Mouse (Mus musculus) inflammation-experienced regulatory T-cells, adult 6 months (primary cell): ENCODE data around the gene Cdc42ep4. TPM values are rescaled to one million over a fixed set of nuclear protein-coding genes. Genes with fewer than 3 reads are reported as not detected.

Source experiments
- ATAC-seq: one replicate; pipeline ENCODE4 v1.8.0; 2017
- polyA plus RNA-seq, 3 experiments: library from polyadenylated mRNA; unstranded; fragments of 100-300 nt; shearing (Covaris generic); gene quantifications; one replicate each; pipeline ENCODE4 v1.2.1; 2017

The Cdc42ep4 gene
- polyA plus RNA-seq, 3 experiments from 2014 or later = 1.2 to 2.9 (median 1.5) TPM

GRCm38 (mm10) chr11:113776851-113777511, 25.3 kb upstream of the Cdc42ep4 start:
- ATAC-seq = no peak

- no peak for ATAC-seq
These were observed 23.1 kb upstream of the Cdc42ep4 start for GRCm38 (mm10) chr11:113774773-113775172.

DNA sequence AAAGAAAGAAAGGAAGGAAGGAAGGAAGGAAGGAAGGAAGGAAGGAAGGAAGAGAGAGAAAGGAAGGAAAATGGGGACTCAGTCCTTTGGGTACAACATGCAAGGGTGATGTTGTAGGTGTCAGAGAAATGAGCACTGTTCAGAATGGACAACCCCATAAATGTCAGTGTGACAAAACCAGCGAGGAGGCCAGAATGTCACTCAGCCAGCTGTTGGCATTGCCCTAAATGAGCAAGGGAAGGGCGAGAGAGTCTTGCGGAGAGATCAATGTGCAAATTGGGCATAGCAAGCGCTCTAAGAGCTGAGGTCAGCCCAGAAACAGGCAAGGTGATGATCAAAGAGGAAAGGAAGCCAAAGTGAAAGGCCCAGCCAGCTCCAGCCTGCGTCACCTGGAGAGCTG, 21.5 kb upstream of the Cdc42ep4 start:
- ATAC-seq = no peak

- ATAC-seq = no peak
These were observed 19.5 kb upstream of the Cdc42ep4 start for GRCm38 (mm10) chr11:113771187-113771586.

- ATAC-seq = no peak
These were observed 16.7 kb upstream of the Cdc42ep4 start for GRCm38 (mm10) chr11:113768356-113768755.

DNA sequence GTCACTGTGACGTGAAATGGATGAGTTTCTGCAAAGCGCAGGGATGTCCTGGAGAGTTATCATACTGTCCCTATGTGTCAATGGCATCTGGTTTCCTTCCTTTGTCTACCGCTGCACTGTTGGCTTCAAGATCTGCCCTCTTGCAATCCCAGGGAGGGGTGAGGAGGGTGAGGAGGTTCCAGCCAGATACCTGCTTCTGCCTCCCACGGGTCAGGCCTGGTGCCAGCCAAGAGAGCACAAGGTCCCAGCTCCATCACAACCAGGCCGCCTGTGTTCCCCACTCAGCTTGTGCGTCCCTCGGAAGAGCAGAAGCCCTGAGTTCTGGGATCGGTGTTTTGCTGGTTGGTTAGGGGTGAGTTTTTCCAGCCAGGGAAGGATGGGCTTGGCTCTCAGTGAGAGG, 15.6 kb upstream of the Cdc42ep4 start:
- ATAC-seq = no peak

DNA sequence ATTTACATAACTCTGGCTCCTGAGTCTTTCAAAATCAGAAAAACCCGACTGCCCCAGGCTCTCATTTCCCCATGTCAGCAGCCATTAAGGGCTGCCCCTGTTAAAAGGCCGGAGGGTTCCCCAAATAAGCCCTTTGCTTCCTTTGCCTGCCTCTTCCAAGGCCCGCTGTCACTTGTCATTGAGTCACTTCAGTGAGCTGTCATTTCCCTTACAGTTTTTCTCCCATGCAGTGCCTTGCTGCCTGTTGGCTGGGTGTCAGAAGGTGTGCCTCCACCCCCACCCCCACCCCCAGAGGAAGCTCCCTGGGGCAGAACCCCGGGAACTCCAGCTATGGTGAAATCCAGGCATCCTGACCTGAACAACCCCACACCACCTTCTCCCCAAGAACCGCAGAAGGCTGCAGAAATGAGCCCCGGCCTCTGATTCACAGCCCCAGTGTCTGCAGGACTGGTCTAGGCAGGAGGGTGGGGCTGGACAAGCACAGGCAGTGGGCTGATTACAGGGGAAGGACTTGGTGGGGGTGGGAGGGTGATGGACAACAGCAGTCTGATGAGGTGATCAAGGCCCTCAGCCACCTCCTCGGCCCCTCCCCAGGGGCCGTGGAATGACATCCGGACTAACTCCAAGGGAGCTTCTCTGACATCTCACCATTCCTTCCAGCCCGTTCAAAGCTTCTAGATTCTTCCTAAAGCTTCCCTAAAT, 14.8 kb upstream of the Cdc42ep4 start:
- no peak for ATAC-seq

GRCm38 (mm10) chr11:113764132-113764849, 12.6 kb upstream of the Cdc42ep4 start:
- no peak for ATAC-seq

- ATAC-seq = peak; percentile 94
These were observed 11.8 kb upstream of the Cdc42ep4 start for GRCm38 (mm10) chr11:113763449-113763848.

DNA sequence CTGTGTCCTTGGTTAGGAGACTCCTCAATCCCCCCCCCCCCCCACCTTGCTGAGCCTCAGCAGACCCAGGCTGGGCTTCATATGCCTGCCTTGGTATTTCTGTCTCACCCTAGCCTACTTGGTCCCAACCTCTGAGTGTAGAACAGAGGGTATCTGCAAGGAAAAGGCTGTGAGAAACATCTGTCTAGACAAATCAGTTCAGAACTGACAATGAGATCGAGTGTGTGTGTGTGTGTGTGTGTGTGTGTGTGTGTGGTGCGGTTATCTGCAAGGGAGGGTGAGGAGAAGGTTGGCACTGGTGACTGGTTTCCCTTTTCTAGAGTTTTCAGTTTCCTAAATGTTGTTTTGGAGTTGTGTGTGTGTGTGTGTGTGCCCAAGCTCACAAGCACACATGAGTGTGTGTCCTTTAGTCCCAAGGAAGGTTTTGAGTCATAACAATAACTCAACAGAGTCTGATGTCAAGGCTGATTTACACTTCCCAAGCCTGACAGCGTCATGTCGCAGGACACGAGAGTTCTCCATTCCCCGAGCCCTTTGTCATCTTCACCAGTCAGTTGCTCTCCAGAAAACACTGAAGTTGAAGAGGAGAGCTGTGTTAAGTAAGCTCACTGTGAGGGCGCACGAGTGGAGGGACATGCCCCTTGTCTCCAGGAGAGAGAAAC, 10.6 kb upstream of the Cdc42ep4 start:
- no peak for ATAC-seq

DNA sequence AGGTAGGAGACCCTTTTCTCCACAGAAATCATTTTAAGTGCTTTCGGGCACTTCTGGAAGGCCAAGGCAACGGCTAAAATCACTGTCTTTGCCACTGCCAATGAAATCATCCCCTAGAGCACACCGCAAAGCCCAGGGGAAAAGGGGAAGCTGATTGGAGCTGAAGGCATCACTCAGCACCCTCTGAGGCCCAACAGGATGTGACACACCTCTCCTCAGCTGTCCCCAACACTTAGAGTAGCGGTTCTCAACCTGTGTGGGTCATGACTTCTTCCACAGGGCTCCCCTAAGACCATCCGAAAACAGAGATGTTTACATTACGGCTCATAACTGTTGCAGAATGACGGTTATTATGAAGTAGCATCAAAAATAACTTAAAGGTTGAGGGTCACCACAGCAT, 10.0 kb upstream of the Cdc42ep4 start:
- ATAC-seq = no peak

DNA sequence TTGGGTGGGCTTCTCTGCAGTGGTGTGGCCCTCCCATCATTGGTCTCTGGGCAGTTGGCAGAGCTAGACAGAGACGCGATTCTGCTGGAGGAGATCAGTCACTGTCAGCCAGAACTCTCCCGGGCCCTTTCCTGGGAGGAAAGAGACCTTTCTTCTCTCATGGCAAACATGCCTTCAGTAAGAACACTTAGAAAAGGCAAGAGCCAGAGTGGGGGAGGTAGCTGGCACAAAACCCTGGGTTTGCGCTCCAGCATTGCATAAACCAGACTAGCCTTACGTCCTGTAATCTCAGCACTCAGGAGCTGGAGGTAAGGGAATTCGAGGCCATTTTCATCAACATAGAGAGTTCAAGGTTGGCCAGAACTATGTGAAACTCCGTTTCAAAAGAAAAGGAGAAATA, 8.8 kb upstream of the Cdc42ep4 start:
- ATAC-seq = no peak

GRCm38 (mm10) chr11:113758851-113759250, 7.2 kb upstream of the Cdc42ep4 start:
- ATAC-seq = no peak

- no peak for ATAC-seq
These were observed 4.9 kb upstream of the Cdc42ep4 start for GRCm38 (mm10) chr11:113756578-113756977.

DNA sequence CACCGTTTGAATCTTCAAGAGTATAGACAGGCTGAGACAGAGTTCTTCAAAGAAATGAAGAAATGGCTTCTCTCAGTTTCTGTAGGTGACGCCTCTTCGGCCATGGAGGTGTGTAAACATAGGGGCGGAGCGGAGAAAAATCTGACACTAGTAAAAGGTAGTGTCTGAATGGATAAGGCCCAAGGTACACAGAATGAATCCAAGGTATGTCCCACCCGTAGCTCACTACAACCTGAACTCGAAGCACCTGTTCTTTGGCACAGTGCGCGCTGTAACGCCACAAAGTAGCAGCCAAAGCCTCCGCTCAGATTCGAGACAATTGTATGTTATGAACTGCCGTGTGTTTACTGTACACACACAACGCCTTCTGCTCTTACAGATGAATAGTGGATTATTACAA, 4.2 kb upstream of the Cdc42ep4 start:
- ATAC-seq = no peak

GRCm38 (mm10) chr11:113754845-113755244, 3.2 kb upstream of the Cdc42ep4 start:
- ATAC-seq = no peak

DNA sequence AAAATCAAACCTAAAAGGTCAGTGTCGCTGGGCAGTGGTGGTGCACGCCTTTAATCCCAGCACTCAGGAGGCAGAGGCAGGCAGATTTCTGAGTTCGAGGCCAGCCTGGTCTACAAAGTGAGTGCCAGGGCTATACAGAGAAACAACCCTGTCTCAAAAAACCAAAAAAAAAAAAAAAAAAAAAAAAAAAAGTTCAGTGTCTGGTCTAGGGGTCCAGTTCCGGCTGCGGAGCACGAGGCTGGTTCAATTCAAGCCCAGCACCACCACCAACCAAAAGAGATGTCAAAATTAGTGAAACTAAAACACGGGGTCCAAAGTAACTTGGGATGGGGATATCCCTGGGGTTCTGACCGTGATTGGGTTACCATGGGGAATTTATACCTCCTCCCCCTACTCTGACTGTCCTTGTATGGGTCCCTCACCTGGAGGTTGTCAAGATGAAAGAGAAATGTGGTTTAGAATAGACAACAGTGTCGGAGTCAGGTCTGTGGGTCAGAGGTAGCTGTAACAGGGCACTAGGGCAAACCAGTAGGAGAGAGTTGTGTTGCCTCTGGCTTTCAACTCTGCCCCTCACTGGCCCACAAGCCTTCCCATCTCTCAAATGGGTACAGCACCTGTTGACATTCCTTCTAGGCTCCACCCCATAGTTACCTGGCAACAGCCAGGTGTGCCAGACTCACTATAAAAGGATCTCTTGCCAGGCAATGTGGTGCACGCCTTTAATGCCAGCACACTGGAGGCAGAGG, 1.2 kb upstream of the Cdc42ep4 start:
- ATAC-seq = no peak

GRCm38 (mm10) chr11:113752158-113752661, 529 bp upstream of the Cdc42ep4 start:
- ATAC-seq = peak; percentile 34

- ATAC-seq = peak; percentile 28
These were observed 854 bp downstream of the Cdc42ep4 start for GRCm38 (mm10) chr11:113750571-113751483.

- no peak for ATAC-seq
These were observed 1.8 kb downstream of the Cdc42ep4 start for GRCm38 (mm10) chr11:113749749-113750351.
